Mouse (Mus musculus) megakaryocyte progenitor cell, adult 5-6 weeks (primary cell): ENCODE measurements around the gene Klri1. TPM values are rescaled to one million over a fixed set of nuclear protein-coding genes. Genes with fewer than 3 reads are reported as not detected.
"Not testable (repeated sequence)": the region's sequence is repeated elsewhere in the genome, so short reads cannot be mapped to it uniquely, and the experiment has no call there.

Experiments used
- ATAC-seq: replicated peaks from 2 replicates; pipeline ENCODE4 v1.8.0; 2016; ENCODE audit warnings: mild to moderate bottlenecking, moderate TSS enrichment, inconsistent platforms; ENCODE audit not compliant: poor library complexity
- total RNA-seq, 2 experiments: library from RNA; stranded (forward) in 1 of 2; stranded (reverse) in 1 of 2; fragments of 157-497, 149-512 nt in 1 of 2; fragments of 200-1000 nt in 1 of 2; gene quantifications; 2 replicates each; pipeline versions ENCODE4 v1.2.3 to v1.2.4; 2015 to 2017

Klri1 gene
- not detected in 2 replicates for total RNA-seq (2015)
- not detected in 2 replicates for total RNA-seq (2017)

- ATAC-seq, result no peak
Measured at GRCm38 (mm10) chr6:129717032-129717431, at the start of gene Klri1. Gene Klri1 (minus strand): TSS chr6:129717132.

GRCm38 (mm10) chr6:129747654-129748032, 30.7 kb upstream of the Klri1 start:
- ATAC-seq, result peak; percentile 37

- ATAC-seq, result peak; percentile 99
Measured at GRCm38 (mm10) chr6:129747016-129747653, 30.2 kb upstream of the Klri1 start.

- ATAC-seq, result peak; percentile 47
Measured at GRCm38 (mm10) chr6:129746151-129746550, 29.2 kb upstream of the Klri1 start.

- peak; percentile 92 for ATAC-seq
Measured at GRCm38 (mm10) chr6:129740069-129740721, 23.3 kb upstream of the Klri1 start, which contains the start of gene Klri2. Gene Klri2 (minus strand): TSS chr6:129740484.

- no peak for ATAC-seq
Measured at GRCm38 (mm10) chr6:129736414-129736813, 19.5 kb upstream of the Klri1 start.

- ATAC-seq, result peak; percentile 71
Measured at GRCm38 (mm10) chr6:129727237-129727636, 10.3 kb upstream of the Klri1 start.

GRCm38 (mm10) chr6:129721390-129721789, 4.5 kb upstream of the Klri1 start:
- 0 out of 2 replicates have a peak, but pooled peaks have one; percentile 11 for ATAC-seq

GRCm38 (mm10) chr6:129720487-129720886, 3.6 kb upstream of the Klri1 start:
- ATAC-seq, result no peak

- peak; percentile 98 for ATAC-seq
Measured at GRCm38 (mm10) chr6:129713566-129713965, 3.4 kb downstream of the Klri1 start.

GRCm38 (mm10) chr6:129691436-129691835, 25.5 kb downstream of the Klri1 start:
- ATAC-seq, result not testable (repeated sequence)

GRCm38 (mm10) chr6:129680379-129680778, 36.6 kb downstream of the Klri1 start:
- ATAC-seq, result peak; percentile 54

- no peak for ATAC-seq
Measured at GRCm38 (mm10) chr6:129678873-129679272, 38.1 kb downstream of the Klri1 start, which contains the start of gene Klrc1. Gene Klrc1 (minus strand): TSS chr6:129678973.

GRCm38 (mm10) chr6:129661301-129661700, 55.6 kb downstream of the Klri1 start:
- not testable (repeated sequence) for ATAC-seq

- 0 out of 2 replicates have a peak, but pooled peaks have one; percentile 29 for ATAC-seq
Measured at GRCm38 (mm10) chr6:129660589-129660988, 56.3 kb downstream of the Klri1 start, which contains the start of gene Klrc2. Gene Klrc2 (minus strand): TSS chr6:129660689.

Other genes starting within 250 kb of the Klri1 start
- gene Olr1, start 210.0 kb downstream of the Klri1 start, total RNA-seq (2015), result 31.6 and 33.4 TPM in 2 replicates
- 17.3 and 51.7 TPM in 2 replicates for gene Olr1, start 210.0 kb downstream of the Klri1 start, total RNA-seq (2017)
- 0.10 TPM in 1 of 2 replicates, not detected in the other for gene Tmem52b, start 204.6 kb downstream of the Klri1 start, total RNA-seq (2015)
- gene Tmem52b, start 204.6 kb downstream of the Klri1 start, total RNA-seq (2017), result 0.12 and 1.1 TPM in 2 replicates
- 19.0 and 19.4 TPM in 2 replicates for gene Gabarapl1, start 184.0 kb downstream of the Klri1 start, total RNA-seq (2015)
- gene Gabarapl1, start 184.0 kb downstream of the Klri1 start, total RNA-seq (2017), result 45.5 and 62.8 TPM in 2 replicates
- 0.49 TPM in 1 of 2 replicates, not detected in the other for gene Klre1, start 139.2 kb downstream of the Klri1 start, total RNA-seq (2015)
- gene Klre1, start 139.2 kb downstream of the Klri1 start, total RNA-seq (2017), result not detected in 2 replicates
- 0.78 TPM in 1 of 2 replicates, not detected in the other for gene Klrd1, start 125.3 kb downstream of the Klri1 start, total RNA-seq (2015)
- 2.3 and 2.5 TPM in 2 replicates for gene Klrd1, start 125.3 kb downstream of the Klri1 start, total RNA-seq (2017)
- gene Klrk1, start 93.3 kb downstream of the Klri1 start, total RNA-seq (2015), result 5.7 and 8.2 TPM in 2 replicates
- 11.8 and 12.2 TPM in 2 replicates for gene Klrk1, start 93.3 kb downstream of the Klri1 start, total RNA-seq (2017)
- not detected in 2 replicates for gene Klrc3, start 73.8 kb downstream of the Klri1 start, total RNA-seq (2015)
- not detected in 2 replicates for gene Klrc3, start 73.8 kb downstream of the Klri1 start, total RNA-seq (2017)
- gene Klrc2, start 56.4 kb downstream of the Klri1 start, total RNA-seq (2015), result not detected in 2 replicates
- gene Klrc2, start 56.4 kb downstream of the Klri1 start, total RNA-seq (2017), result not detected in 2 replicates
- 0.17 and 0.44 TPM in 2 replicates for gene Klrc1, start 38.2 kb downstream of the Klri1 start, total RNA-seq (2015)
- gene Klrc1, start 38.2 kb downstream of the Klri1 start, total RNA-seq (2017), result 0.87 TPM in 1 of 2 replicates, not detected in the other
- gene Klri2, start 23.4 kb upstream of the Klri1 start, total RNA-seq (2015), result 0.15 TPM in 1 of 2 replicates, not detected in the other
- under 0.01 TPM in 1 of 2 replicates, not detected in the other for gene Klri2, start 23.4 kb upstream of the Klri1 start, total RNA-seq (2017)
- gene Gm156, start 67.1 kb upstream of the Klri1 start, total RNA-seq (2015), result not detected in 2 replicates
- not detected in 2 replicates for gene Gm156, start 67.1 kb upstream of the Klri1 start, total RNA-seq (2017)
- gene Gm17631, start 145.5 kb upstream of the Klri1 start, total RNA-seq (2015), result not detected in 2 replicates
- not detected in 2 replicates for gene Gm17631, start 145.5 kb upstream of the Klri1 start, total RNA-seq (2017)
- 0.20 and 0.66 TPM in 2 replicates for gene Klra17, start 159.5 kb upstream of the Klri1 start, total RNA-seq (2015)
- gene Klra17, start 159.5 kb upstream of the Klri1 start, total RNA-seq (2017), result 0.44 and 0.54 TPM in 2 replicates
- not detected in 2 replicates for gene Klra5, start 200.5 kb upstream of the Klri1 start, total RNA-seq (2015)
- not detected in 2 replicates for gene Klra5, start 200.5 kb upstream of the Klri1 start, total RNA-seq (2017)